Mouse (Mus musculus) midbrain, embryonic 16.5 days (tissue): Measurements from ENCODE around the gene Cd200r3. TPM values are rescaled to one million over a fixed set of nuclear protein-coding genes. Genes with fewer than 3 reads are reported as not detected.

ENCODE experiments used
- ATAC-seq: fragments of 200-750 bp; cut with Nextera tagmentation; 2 replicates; pipeline ENCODE4 v1.8.0; 2017; ENCODE audit warnings: moderate TSS enrichment
- H3K27ac ChIP-seq: fragments of 300-500 bp; sonication (generic); 2 replicates; pipeline ENCODE4 v1.5.1; 2014; ENCODE audit warnings: mild to moderate bottlenecking, low read length, mixed read lengths
- H3K27me3 ChIP-seq: fragments of 300-500 bp; sonication (generic); 2 replicates; pipeline ENCODE4 v1.6.1; 2014; ENCODE audit warnings: low read depth, low read length, mixed read lengths; ENCODE audit not compliant: control insufficient read depth, insufficient read depth
- H3K36me3 ChIP-seq: fragments of 300-500 bp; sonication (generic); 2 replicates; pipeline ENCODE4 v1.6.1; 2014; ENCODE audit warnings: mild to moderate bottlenecking, low read length, moderate library complexity, mixed read lengths; ENCODE audit not compliant: control insufficient read depth, insufficient read depth
- H3K4me1 ChIP-seq: fragments of 300-500 bp; sonication (generic); 2 replicates; pipeline ENCODE4 v1.6.1; 2014; ENCODE audit warnings: mild to moderate bottlenecking, low read length, mixed read lengths; ENCODE audit not compliant: control insufficient read depth, insufficient read depth
- H3K4me2 ChIP-seq: fragments of 300-500 bp; sonication (generic); 2 replicates; pipeline ENCODE4 v1.6.1; 2014; ENCODE audit warnings: mild to moderate bottlenecking, low read length, mixed read lengths
- H3K4me3 ChIP-seq: fragments of 300-500 bp; sonication (generic); 2 replicates; pipeline ENCODE4 v1.5.1; 2014; ENCODE audit warnings: low read depth, mild to moderate bottlenecking, low read length, moderate library complexity, mixed read lengths
- H3K9ac ChIP-seq: fragments of 300-500 bp; sonication (generic); 2 replicates; pipeline ENCODE4 v1.6.1; 2014; ENCODE audit warnings: low read depth, low read length, mixed read lengths
- H3K9me3 ChIP-seq: fragments of 300-500 bp; sonication (generic); replicated peaks from 2 replicates; pipeline ENCODE4 v1.6.1; 2014; ENCODE audit warnings: mild to moderate bottlenecking, low read length, mixed read lengths; ENCODE audit not compliant: control insufficient read depth, poor library complexity, severe bottlenecking
- WGBS: fragments of 180-500 bp; shearing (Covaris S2); extraction: QIAGEN DNeasy Blood & Tissue Kit; methylation state at CpG from one replicate; pipeline ENCODE4 v1.1.7; 2014; 5-methylcytosine and 5-hydroxymethylcytosine counted together
- polyA plus RNA-seq: library from polyadenylated mRNA; unstranded; fragments of >200 nt; fragmentation: Nextera tagmentation; extraction: Ambion mirVana; gene quantifications from 2 replicates; pipeline ENCODE4 v1.2.1, GENCODE M21; 2015

The Cd200r3 gene
- polyA plus RNA-seq, 1 experiment from 2014 or later, result not detected

DNA sequence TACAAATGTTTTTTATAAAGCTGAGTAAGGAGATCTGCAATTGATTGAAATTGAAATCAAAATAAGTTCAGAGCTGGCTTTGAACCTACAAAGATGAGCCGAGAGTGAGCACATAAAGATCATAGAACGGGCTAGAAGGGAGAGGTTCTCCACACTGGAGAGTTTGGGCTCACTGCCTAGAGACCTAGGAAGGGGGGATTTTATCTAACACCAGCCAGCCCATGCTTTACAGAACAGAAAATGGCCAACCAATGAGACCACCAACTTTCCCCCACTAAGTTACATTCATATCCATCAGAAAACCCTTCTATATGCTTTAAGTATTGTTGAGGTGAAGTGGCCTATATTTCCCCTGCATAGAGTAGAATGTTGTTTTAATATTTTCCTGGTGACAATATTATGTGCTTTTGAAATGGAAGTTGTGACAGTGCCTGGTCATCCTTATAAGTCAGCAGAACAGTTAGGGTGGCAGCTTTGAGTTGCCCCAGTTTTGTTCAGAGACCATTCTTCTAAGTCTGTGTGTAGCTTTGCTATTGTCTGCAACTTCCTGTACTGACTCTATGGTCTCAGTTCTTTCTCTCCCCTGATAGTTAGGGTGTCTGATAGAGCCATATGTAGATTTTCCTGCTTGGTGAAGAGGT is 77.3 kb downstream of the Cd200r3 start:
- H3K27ac ChIP-seq, result no peak overlapping the region
- no peak overlapping the region for H3K9ac ChIP-seq
- no peak for ATAC-seq
- no peaks in the 10 kb centered on the region for H3K9me3 ChIP-seq
- no peaks in the 10 kb centered on the region for H3K4me1 ChIP-seq
- H3K4me3 ChIP-seq, result no peak overlapping the region
- no peak overlapping the region for H3K4me2 ChIP-seq
- H3K36me3 ChIP-seq, result no peaks in the 10 kb centered on the region
- WGBS, result 92% methylated on average over 2 of the region's 2 CpGs
- H3K27me3 ChIP-seq, result no peaks in the 10 kb centered on the region

DNA sequence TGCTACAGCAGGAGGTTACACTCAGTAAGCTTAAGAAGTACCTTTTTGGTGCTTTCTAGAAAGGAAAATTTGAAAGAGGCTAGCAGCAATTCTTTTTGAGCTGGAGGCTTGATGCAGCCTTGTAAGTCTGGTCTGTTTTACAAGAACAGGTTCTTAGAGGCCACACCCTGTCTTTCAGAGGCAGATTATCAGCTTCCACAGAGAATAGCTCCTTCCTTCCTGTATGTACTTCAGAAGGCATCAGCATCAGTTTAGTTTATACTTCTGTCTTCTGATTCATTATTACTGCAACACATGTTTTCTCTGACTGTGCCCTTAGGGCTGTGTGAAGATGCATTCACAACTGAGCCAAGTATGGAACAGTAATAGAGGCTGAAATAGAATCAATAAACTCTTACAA is 78.0 kb downstream of the Cd200r3 start:
- Histone ChIP-seq H3K36me3 (no peaks in the 10 kb centered on the region), H3K27me3 (no peaks in the 10 kb centered on the region), H3K4me2 (no peak overlapping the region), H3K4me1 (no peaks in the 10 kb centered on the region), H3K27ac (no peak overlapping the region), H3K9ac (no peak overlapping the region), H3K9me3 (no peaks in the 10 kb centered on the region), H3K4me3 (no peak overlapping the region)
- no peak for ATAC-seq

GRCm38 (mm10) chr16:45023904-45024303 is 80.4 kb downstream of the Cd200r3 start:
- H3K4me1 ChIP-seq, result no peaks in the 10 kb centered on the region
- H3K4me3 ChIP-seq, result no peak overlapping the region
- no peak for ATAC-seq
- H3K4me2 ChIP-seq, result no peak overlapping the region
- no peak overlapping the region for H3K27ac ChIP-seq
- H3K27me3 ChIP-seq, result no peaks in the 10 kb centered on the region
- 70% methylated on average over 4 of the region's 4 CpGs for WGBS
- no peaks in the 10 kb centered on the region for H3K9me3 ChIP-seq
- no peak overlapping the region for H3K9ac ChIP-seq
- no peaks in the 10 kb centered on the region for H3K36me3 ChIP-seq

DNA sequence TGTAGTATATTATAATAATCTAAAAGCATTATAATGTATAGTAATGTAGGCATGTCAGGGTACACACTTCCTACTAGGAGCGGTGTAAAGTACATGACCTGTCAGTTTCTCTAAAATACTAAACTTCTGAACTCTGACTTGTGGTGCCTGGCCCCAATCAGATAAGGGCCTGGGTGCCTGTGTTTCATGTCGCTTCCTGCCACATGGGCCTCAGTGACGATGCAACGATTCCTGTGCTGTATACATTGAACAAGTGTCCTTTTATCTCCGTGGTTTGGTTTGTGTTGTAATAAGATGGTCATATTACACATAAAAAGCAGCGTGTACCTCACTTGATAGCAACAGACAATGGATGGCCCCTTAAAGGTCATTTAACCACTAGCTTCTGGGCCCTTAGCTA is 81.8 kb downstream of the Cd200r3 start:
- WGBS, result 92% methylated on average over 6 of the region's 6 CpGs
- Histone ChIP-seq H3K4me1 (no peaks in the 10 kb centered on the region), H3K27ac (no peak overlapping the region), H3K36me3 (no peaks in the 10 kb centered on the region), H3K9me3 (no peaks in the 10 kb centered on the region), H3K9ac (no peak overlapping the region), H3K27me3 (no peaks in the 10 kb centered on the region), H3K4me2 (no peak overlapping the region), H3K4me3 (no peak overlapping the region)
- no peak for ATAC-seq

GRCm38 (mm10) chr16:45029080-45029479 is 85.6 kb downstream of the Cd200r3 start:
- no peak for ATAC-seq
- H3K4me3 ChIP-seq, result no peak overlapping the region
- no peaks in the 10 kb centered on the region for H3K27me3 ChIP-seq
- H3K27ac ChIP-seq, result no peak overlapping the region
- no peaks in the 10 kb centered on the region for H3K36me3 ChIP-seq
- WGBS, result 95% methylated on average over 5 of the region's 5 CpGs
- H3K4me1 ChIP-seq, result no peaks in the 10 kb centered on the region
- no peak overlapping the region for H3K9ac ChIP-seq
- H3K4me2 ChIP-seq, result no peak overlapping the region
- no peaks in the 10 kb centered on the region for H3K9me3 ChIP-seq

DNA sequence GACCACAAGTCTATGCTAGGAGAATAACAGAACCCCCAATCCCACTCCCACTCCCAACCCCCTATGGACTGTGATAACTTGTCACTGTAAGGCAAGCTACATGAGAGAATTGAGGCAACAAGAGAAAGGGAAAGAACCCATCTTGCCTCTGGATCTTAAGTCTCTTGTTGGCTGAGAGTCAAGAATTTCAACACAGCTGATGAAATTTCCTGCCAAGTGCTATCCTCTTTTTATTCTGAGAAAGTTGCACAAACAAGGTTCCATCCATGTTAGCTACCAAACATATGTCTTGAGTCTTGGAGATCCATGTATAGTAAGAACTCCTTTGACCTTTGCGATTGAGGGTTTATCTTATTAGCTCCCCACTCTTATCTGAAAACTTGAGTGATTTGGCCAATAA is 86.0 kb downstream of the Cd200r3 start:
- no peak for ATAC-seq
- no peak overlapping the region for H3K4me2 ChIP-seq
- no peak overlapping the region for H3K27ac ChIP-seq
- 98% methylated on average over 1 of the region's 1 CpGs for WGBS
- no peaks in the 10 kb centered on the region for H3K36me3 ChIP-seq
- no peaks in the 10 kb centered on the region for H3K27me3 ChIP-seq
- H3K4me1 ChIP-seq, result no peaks in the 10 kb centered on the region
- no peaks in the 10 kb centered on the region for H3K9me3 ChIP-seq
- H3K9ac ChIP-seq, result no peak overlapping the region
- no peak overlapping the region for H3K4me3 ChIP-seq

DNA sequence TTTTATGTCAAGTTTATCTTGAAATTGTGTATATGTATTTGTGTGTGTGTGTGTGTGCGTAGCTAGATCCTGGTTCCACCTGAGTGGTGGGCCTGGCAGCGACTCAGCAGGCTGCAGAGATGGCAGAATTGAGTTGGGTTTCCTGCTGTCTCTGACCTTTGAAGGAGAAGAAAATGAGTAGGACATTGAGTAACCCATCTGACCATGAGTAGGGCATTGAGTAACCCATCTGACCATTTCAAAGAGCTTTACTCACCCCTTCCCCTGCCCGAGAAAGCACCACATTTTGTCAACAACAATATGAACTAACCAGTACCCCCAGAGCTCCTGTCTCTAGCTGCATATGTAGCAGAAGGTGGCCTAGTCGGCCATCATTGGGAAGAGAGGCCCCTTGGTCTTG is 86.6 kb downstream of the Cd200r3 start:
- Histone ChIP-seq H3K27ac (no peak overlapping the region), H3K4me1 (no peaks in the 10 kb centered on the region), H3K9me3 (no peaks in the 10 kb centered on the region), H3K4me2 (no peak overlapping the region), H3K27me3 (no peaks in the 10 kb centered on the region), H3K36me3 (no peaks in the 10 kb centered on the region), H3K9ac (no peak overlapping the region), H3K4me3 (no peak overlapping the region)
- no peak for ATAC-seq
- WGBS, result 95% methylated on average over 4 of the region's 4 CpGs

DNA sequence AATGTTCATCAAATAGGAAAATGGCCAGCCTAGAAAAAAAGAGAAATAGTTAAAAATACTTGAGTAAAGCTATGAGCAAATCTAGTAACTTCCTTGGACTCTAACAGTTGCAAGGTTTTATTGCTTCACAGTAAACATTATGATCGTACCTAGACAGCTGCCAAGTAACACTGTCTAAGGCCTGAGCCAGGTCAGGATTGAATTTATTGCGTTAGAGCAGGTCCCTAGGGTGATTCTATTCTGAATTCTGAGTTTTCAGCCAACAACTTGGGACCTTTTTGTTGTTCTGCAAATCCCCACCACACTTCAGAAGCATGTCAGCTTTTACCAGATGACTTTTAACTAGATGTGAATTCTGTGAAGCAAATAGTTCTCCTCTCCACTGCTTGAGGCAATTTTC is 87.3 kb downstream of the Cd200r3 start:
- H3K4me2 ChIP-seq, result no peak overlapping the region
- H3K9me3 ChIP-seq, result no peaks in the 10 kb centered on the region
- H3K4me1 ChIP-seq, result no peaks in the 10 kb centered on the region
- no peak for ATAC-seq
- H3K27ac ChIP-seq, result no peak overlapping the region
- no peaks in the 10 kb centered on the region for H3K27me3 ChIP-seq
- H3K9ac ChIP-seq, result no peak overlapping the region
- no peaks in the 10 kb centered on the region for H3K36me3 ChIP-seq
- no peak overlapping the region for H3K4me3 ChIP-seq
- 62% methylated on average over 2 of the region's 2 CpGs for WGBS
